Mouse (Mus musculus): ENCODE measurements at regions not wholly inside any gene's neighbourhood (a gene's known extent, or its start where the extent isn't known, plus 50 kb on each side); places are given as distances from the start of the nearest gene placed in this dataset.

- Histone ChIP-seq H3K9me3 (ENCODE audit: control insufficient read depth, low read length) (no peaks in the 10 kb centered on the region), H3K4me3 (ENCODE audit: low read length) (no peak overlapping the region), H3K27ac (ENCODE audit: low read depth, low read length) (peak overlapping the region; percentile 76), H3K36me3 (ENCODE audit: control insufficient read depth, insufficient read depth, low read length) (no peaks in the 10 kb centered on the region), H3K4me1 (ENCODE audit: control insufficient read depth, insufficient read depth, low read length) (peaks cover 16% of the 10 kb centered on the region), H3K27me3 (ENCODE audit: control insufficient read depth, insufficient read depth, low read length) (no peaks in the 10 kb centered on the region), H3K4me2 (replicated peaks; ENCODE audit: low read depth, low read length) (peak overlapping the region; percentile 29; the same call in 1 of the 2 replicates), H3K9ac (ENCODE audit: low read depth, low read length) (peak overlapping the region; percentile 23; the same call in 1 of the 2 replicates)
- 5% methylated on average over 7 of the region's 7 CpGs for WGBS
- peak; percentile 88 for ATAC-seq (ENCODE audit: low FRiP score, low TSS enrichment)
Measured at GRCm38 (mm10) chr14:28664121-28664520, 159.6 kb downstream of the Wnt5a start.

GRCm38 (mm10) chr14:28675476-28675875, 170.9 kb downstream of the Wnt5a start:
- no peak overlapping the region for H3K4me3 ChIP-seq (ENCODE audit: low read length)
- H3K27ac ChIP-seq (ENCODE audit: low read depth, low read length): no peak overlapping the region
- no peak overlapping the region for H3K4me2 ChIP-seq (replicated peaks; ENCODE audit: low read depth, low read length)
- no peaks in the 10 kb centered on the region for H3K27me3 ChIP-seq (ENCODE audit: control insufficient read depth, insufficient read depth, low read length)
- WGBS: 30% methylated on average over 5 of the region's 5 CpGs
- no peaks in the 10 kb centered on the region for H3K36me3 ChIP-seq (ENCODE audit: control insufficient read depth, insufficient read depth, low read length)
- H3K4me1 ChIP-seq (ENCODE audit: control insufficient read depth, insufficient read depth, low read length): no peaks in the 10 kb centered on the region
- H3K9ac ChIP-seq (ENCODE audit: low read depth, low read length): no peak overlapping the region
- no peak for ATAC-seq (ENCODE audit: low FRiP score, low TSS enrichment)
- H3K9me3 ChIP-seq (ENCODE audit: control insufficient read depth, low read length): no peaks in the 10 kb centered on the region

DNA sequence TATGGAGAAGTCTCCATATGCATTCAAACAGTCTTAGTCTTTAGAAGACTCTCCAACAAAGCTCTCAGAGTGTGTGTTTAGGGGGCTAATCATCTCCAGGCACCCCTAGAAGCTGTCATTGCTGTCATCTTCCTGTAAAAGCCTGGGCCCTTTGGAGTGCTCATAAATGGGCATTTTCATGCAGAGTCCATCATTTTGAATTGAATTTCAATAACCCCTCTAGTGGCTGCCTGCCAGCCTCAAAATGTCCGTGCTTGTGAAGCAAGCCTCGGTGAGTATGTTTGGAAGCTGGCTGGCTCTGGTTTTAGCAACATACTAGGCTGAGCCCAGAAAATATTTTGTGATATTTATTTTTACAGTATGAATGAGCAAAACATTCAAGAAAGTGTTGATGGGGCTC, 195.2 kb downstream of the Wnt5a start:
- ATAC-seq (ENCODE audit: low FRiP score, low TSS enrichment): no peak
- Histone ChIP-seq H3K9ac (ENCODE audit: low read depth, low read length) (no peak overlapping the region), H3K4me2 (replicated peaks; ENCODE audit: low read depth, low read length) (no peak overlapping the region), H3K27me3 (ENCODE audit: control insufficient read depth, insufficient read depth, low read length) (no peaks in the 10 kb centered on the region), H3K9me3 (ENCODE audit: control insufficient read depth, low read length) (no peaks in the 10 kb centered on the region), H3K4me1 (ENCODE audit: control insufficient read depth, insufficient read depth, low read length) (no peaks in the 10 kb centered on the region), H3K36me3 (ENCODE audit: control insufficient read depth, insufficient read depth, low read length) (no peaks in the 10 kb centered on the region), H3K4me3 (ENCODE audit: low read length) (no peak overlapping the region), H3K27ac (ENCODE audit: low read depth, low read length) (no peak overlapping the region)
- WGBS: 78% methylated on average over 2 of the region's 2 CpGs

- ATAC-seq (ENCODE audit: low FRiP score, low TSS enrichment): no peak
- H3K27ac ChIP-seq (ENCODE audit: low read depth, low read length): no peak overlapping the region
- H3K4me3 ChIP-seq (ENCODE audit: low read length): no peak overlapping the region
- H3K4me1 ChIP-seq (ENCODE audit: control insufficient read depth, insufficient read depth, low read length): no peaks in the 10 kb centered on the region
- H3K9ac ChIP-seq (ENCODE audit: low read depth, low read length): no peak overlapping the region
- H3K4me2 ChIP-seq (replicated peaks; ENCODE audit: low read depth, low read length): no peak overlapping the region
- no peaks in the 10 kb centered on the region for H3K36me3 ChIP-seq (ENCODE audit: control insufficient read depth, insufficient read depth, low read length)
- H3K9me3 ChIP-seq (ENCODE audit: control insufficient read depth, low read length): no peaks in the 10 kb centered on the region
- WGBS: 95% methylated on average over 5 of the region's 5 CpGs
- no peaks in the 10 kb centered on the region for H3K27me3 ChIP-seq (ENCODE audit: control insufficient read depth, insufficient read depth, low read length)
Measured at GRCm38 (mm10) chr14:28704729-28705128, 200.2 kb downstream of the Wnt5a start.

DNA sequence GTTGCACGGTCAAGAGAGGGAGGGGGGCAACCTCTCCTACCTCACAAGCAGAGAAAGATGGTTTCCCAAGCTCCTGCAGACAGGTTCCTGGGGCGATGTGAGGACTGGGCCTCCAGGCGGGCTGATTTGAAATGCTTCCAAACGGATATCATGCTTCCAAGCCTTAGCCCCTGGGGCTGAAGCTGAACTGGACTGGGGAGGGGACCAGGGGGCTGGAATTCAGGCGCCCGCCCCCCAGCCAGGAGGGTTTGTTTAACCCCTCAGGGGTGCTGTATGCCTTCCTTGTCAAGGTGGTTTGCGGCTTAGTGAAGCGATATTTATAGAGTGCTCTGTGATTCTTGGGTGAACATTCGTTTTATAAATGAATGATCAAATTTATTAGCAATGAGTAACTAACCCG, 210.0 kb downstream of the Wnt5a start:
- no peak for ATAC-seq (ENCODE audit: low FRiP score, low TSS enrichment)
- H3K4me1 ChIP-seq (ENCODE audit: control insufficient read depth, insufficient read depth, low read length): no peaks in the 10 kb centered on the region
- no peak overlapping the region for H3K4me2 ChIP-seq (replicated peaks; ENCODE audit: low read depth, low read length)
- no peaks in the 10 kb centered on the region for H3K9me3 ChIP-seq (ENCODE audit: control insufficient read depth, low read length)
- no peaks in the 10 kb centered on the region for H3K36me3 ChIP-seq (ENCODE audit: control insufficient read depth, insufficient read depth, low read length)
- no peak overlapping the region for H3K4me3 ChIP-seq (ENCODE audit: low read length)
- H3K27ac ChIP-seq (ENCODE audit: low read depth, low read length): no peak overlapping the region
- H3K27me3 ChIP-seq (ENCODE audit: control insufficient read depth, insufficient read depth, low read length): no peaks in the 10 kb centered on the region
- 56% methylated on average over 10 of the region's 10 CpGs for WGBS
- no peak overlapping the region for H3K9ac ChIP-seq (ENCODE audit: low read depth, low read length)

DNA sequence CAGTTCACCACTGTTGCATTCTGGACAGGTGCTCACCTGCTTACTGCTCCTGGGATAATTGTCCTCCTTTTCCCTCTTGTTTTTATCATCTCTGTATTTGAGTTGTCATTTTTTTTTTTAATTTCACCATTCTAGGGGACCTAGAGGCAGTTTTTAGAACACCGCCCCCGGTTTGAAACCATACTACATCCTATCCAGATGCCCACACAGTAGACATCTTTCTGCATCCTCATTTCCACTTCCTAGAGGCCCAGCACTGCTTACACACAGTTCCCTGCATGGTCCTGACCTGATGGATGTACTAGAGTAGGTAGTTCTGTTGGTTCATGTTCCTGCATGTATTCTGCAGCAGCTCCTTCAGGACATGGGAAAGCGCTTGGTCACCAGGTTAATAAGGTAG, 216.0 kb downstream of the Wnt5a start:
- Histone ChIP-seq H3K27me3 (ENCODE audit: control insufficient read depth, insufficient read depth, low read length) (no peaks in the 10 kb centered on the region), H3K4me1 (ENCODE audit: control insufficient read depth, insufficient read depth, low read length) (no peaks in the 10 kb centered on the region), H3K36me3 (ENCODE audit: control insufficient read depth, insufficient read depth, low read length) (no peaks in the 10 kb centered on the region), H3K4me3 (ENCODE audit: low read length) (no peak overlapping the region), H3K4me2 (replicated peaks; ENCODE audit: low read depth, low read length) (no peak overlapping the region), H3K9ac (ENCODE audit: low read depth, low read length) (no peak overlapping the region), H3K27ac (ENCODE audit: low read depth, low read length) (no peak overlapping the region), H3K9me3 (ENCODE audit: control insufficient read depth, low read length) (no peaks in the 10 kb centered on the region)
- WGBS: 98% methylated on average over 3 of the region's 3 CpGs
- no peak for ATAC-seq (ENCODE audit: low FRiP score, low TSS enrichment)

- Histone ChIP-seq H3K27ac (ENCODE audit: low read depth, low read length) (no peak overlapping the region), H3K9me3 (ENCODE audit: control insufficient read depth, low read length) (no peaks in the 10 kb centered on the region), H3K4me1 (ENCODE audit: control insufficient read depth, insufficient read depth, low read length) (no peaks in the 10 kb centered on the region), H3K27me3 (ENCODE audit: control insufficient read depth, insufficient read depth, low read length) (no peaks in the 10 kb centered on the region), H3K36me3 (ENCODE audit: control insufficient read depth, insufficient read depth, low read length) (no peaks in the 10 kb centered on the region), H3K4me3 (ENCODE audit: low read length) (no peak overlapping the region), H3K9ac (ENCODE audit: low read depth, low read length) (no peak overlapping the region), H3K4me2 (replicated peaks; ENCODE audit: low read depth, low read length) (no peak overlapping the region)
- 44% methylated on average over 4 of the region's 4 CpGs for WGBS
- no peak for ATAC-seq (ENCODE audit: low FRiP score, low TSS enrichment)
Measured at GRCm38 (mm10) chr14:28725666-28726065, 221.1 kb downstream of the Wnt5a start.

DNA sequence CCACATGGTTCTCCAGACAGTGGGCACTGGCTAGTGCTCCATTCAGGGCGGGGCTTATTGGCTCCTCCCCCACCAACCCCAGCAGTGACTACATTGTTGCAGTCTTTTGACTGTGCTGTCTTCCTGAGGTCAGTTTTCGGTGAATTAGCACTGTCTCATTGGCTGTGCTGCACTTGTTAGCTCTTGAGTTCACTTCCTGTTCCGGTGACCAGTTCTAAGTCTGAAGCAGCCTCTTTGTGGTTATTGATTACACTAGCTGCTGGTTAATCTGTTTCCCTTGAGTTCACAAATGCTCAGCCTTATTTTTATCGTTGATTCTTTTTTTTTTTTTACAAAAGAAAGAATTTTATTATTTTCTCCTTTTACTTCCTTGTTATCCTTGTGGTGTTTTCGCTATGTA, 228.9 kb downstream of the Wnt5a start:
- Histone ChIP-seq H3K9me3 (ENCODE audit: control insufficient read depth, low read length) (no peaks in the 10 kb centered on the region), H3K4me2 (replicated peaks; ENCODE audit: low read depth, low read length) (no peak overlapping the region), H3K36me3 (ENCODE audit: control insufficient read depth, insufficient read depth, low read length) (no peaks in the 10 kb centered on the region), H3K4me3 (ENCODE audit: low read length) (no peak overlapping the region), H3K27ac (ENCODE audit: low read depth, low read length) (no peak overlapping the region), H3K27me3 (ENCODE audit: control insufficient read depth, insufficient read depth, low read length) (no peaks in the 10 kb centered on the region), H3K9ac (ENCODE audit: low read depth, low read length) (no peak overlapping the region), H3K4me1 (ENCODE audit: control insufficient read depth, insufficient read depth, low read length) (0 out of 2 replicates have a peak, but pooled peaks cover 3% of the 10 kb centered on the region)
- 68% methylated on average over 5 of the region's 5 CpGs for WGBS
- no peak for ATAC-seq (ENCODE audit: low FRiP score, low TSS enrichment)

DNA sequence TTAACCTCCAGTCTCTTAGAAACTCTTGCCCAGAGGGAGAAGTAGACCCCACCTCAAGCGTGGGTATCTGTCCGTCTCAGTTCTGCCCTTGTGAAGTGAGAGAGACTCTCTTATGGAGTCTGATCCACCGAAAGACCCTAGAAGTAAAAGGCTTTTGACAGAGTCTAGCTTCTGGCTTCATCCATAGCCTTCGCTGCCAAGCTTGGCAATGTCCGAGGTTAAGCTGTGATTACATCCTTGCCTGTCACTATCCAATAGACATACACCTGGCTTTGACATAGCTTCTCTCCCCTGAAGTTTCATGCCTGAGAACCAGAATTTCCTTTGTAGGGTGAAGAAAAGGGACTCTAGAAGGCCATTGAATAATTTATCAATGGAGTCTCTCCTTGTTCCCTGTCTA, 230.9 kb downstream of the Wnt5a start:
- Histone ChIP-seq H3K9me3 (ENCODE audit: control insufficient read depth, low read length) (no peaks in the 10 kb centered on the region), H3K36me3 (ENCODE audit: control insufficient read depth, insufficient read depth, low read length) (no peaks in the 10 kb centered on the region), H3K27ac (ENCODE audit: low read depth, low read length) (no peak overlapping the region), H3K4me3 (ENCODE audit: low read length) (no peak overlapping the region), H3K9ac (ENCODE audit: low read depth, low read length) (no peak overlapping the region), H3K4me2 (replicated peaks; ENCODE audit: low read depth, low read length) (no peak overlapping the region), H3K27me3 (ENCODE audit: control insufficient read depth, insufficient read depth, low read length) (no peaks in the 10 kb centered on the region), H3K4me1 (ENCODE audit: control insufficient read depth, insufficient read depth, low read length) (0 out of 2 replicates have a peak, but pooled peaks cover 3% of the 10 kb centered on the region)
- WGBS: 92% methylated on average over 5 of the region's 5 CpGs
- ATAC-seq (ENCODE audit: low FRiP score, low TSS enrichment): no peak

- no peaks in the 10 kb centered on the region for H3K9me3 ChIP-seq (ENCODE audit: control insufficient read depth, low read length)
- no peak overlapping the region for H3K4me3 ChIP-seq (ENCODE audit: low read length)
- no peak overlapping the region for H3K9ac ChIP-seq (ENCODE audit: low read depth, low read length)
- WGBS: 82% methylated on average over 1 of the region's 1 CpGs
- H3K27ac ChIP-seq (ENCODE audit: low read depth, low read length): no peak overlapping the region
- no peaks in the 10 kb centered on the region for H3K4me1 ChIP-seq (ENCODE audit: control insufficient read depth, insufficient read depth, low read length)
- no peak for ATAC-seq (ENCODE audit: low FRiP score, low TSS enrichment)
- no peak overlapping the region for H3K4me2 ChIP-seq (replicated peaks; ENCODE audit: low read depth, low read length)
- no peaks in the 10 kb centered on the region for H3K27me3 ChIP-seq (ENCODE audit: control insufficient read depth, insufficient read depth, low read length)
- H3K36me3 ChIP-seq (ENCODE audit: control insufficient read depth, insufficient read depth, low read length): no peaks in the 10 kb centered on the region
Measured at GRCm38 (mm10) chr14:28740076-28740475, 235.5 kb downstream of the Wnt5a start.

Measured in kidney, embryonic 14.5 days (tissue).